Mouse (Mus musculus): ENCODE results near the gene Fgf3.
"Not testable (repeated sequence)": the region's sequence is repeated elsewhere in the genome, so short reads cannot be mapped to it uniquely, and the experiment has no call there.

The Fgf3 gene

DNA sequence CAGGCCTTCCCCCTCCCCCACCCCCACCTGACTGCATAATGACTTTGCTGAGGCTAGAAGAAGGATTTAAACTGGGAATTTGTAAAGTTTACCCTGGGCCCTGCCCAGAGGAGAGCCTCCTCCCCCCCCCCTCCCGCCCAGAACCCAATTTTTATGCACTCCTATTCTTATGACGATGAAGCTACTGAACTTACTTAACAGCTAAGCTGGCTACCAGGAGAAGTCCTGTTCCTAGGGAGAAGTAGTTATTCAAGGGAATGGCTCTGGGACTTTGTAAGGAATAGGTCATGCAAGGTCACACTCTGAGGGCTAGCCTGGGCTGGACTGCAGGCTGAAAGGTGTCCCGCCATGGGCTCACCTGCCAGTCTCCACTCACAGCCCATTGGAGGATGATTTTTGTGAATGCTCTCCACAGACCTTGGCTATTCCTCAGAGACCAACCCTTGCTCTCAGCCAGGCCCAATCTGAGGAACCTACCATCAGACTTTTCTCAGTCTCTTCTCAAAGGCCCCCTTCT, 20.0 kb downstream of the Fgf3 start:
- no peak for DNase-seq (ENCODE audit: low spot score)

DNA sequence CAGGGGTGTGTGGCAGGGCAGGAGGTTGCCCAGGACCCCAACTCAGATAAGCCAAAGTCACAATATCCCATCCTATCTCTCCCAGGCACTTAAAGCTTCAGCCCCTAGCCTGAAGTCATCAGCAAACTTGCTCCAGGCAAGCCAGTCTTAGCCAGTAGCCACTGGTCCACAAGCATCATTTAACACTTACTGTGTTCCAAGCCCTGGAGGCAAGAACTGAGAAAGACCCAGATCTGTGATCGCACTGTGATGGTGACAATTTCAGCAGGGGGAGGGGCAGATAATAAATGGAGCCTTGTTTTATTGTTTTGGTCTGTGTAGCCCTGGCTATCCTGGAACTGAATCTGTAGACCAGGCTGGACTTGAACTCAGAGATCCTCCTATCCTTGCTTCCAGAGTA, 20.8 kb downstream of the Fgf3 start:
- DNase-seq (ENCODE audit: low spot score): no peak

DNA sequence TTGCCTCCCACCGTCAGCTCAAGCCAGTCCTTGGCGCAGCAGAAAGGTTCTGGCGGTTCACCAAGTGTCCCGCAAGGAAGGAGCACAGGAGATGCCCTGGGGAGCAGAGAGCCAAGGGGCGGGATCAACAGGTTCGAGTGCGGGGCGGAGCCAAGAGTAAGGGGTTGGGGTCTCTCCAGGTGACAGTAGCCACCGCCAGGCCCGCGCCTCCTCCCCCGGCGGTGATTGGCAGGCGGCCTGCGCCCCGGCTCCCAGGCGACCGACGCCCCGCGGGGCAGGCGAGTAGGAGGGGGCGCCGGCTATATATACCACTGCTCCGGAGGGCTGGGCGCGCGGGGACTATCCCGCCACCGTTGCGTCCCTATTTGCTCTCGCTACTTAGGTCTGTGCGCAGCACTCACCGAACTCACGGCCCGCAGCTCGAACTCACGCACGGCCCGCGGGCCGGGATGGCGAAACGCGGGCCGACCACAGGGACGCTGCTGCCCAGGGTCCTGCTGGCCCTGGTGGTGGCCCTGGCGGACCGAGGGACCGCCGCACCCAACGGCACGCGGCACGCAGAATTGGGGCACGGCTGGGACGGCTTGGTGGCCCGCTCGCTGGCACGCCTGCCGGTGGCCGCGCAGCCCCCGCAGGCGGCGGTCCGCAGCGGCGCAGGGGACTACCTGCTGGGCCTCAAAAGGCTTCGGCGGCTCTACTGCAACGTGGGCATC, 23.3 kb downstream of the Fgf3 start:
- DNase-seq (ENCODE audit: low spot score): no peak

DNA sequence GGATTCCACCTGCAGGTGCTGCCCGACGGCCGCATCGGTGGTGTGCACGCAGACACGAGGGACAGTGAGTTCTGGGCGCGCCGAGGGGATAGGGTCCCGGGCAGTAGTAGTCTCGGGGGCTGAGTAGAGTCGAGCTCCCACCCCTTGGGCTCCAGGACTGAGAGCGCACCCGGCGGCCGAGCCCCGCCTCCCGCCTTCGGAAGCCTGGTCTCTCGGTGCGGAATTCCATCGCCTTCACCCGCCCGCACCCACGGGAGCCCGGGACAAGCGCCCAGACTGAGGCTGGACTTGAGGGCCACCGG, 23.8 kb downstream of the Fgf3 start:
- DNase-seq (ENCODE audit: low spot score): no peak

DNA sequence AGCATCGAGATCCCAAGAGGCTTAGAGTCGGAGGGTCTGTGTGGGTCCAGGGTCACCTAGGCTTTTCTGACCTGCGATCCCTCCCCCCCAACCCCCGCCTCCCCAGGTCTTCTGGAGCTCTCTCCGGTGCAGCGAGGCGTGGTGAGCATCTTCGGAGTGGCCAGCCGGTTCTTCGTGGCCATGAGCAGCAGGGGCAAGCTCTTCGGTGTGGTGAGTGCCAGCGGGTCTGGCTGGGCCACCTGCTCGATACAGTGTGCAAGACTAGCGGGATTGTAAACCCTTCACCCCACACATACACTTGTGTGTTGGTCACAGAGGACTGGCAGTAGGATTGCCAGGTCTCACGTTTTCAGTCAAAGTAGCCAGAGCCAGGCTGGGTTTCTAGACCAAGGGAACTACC, 24.2 kb downstream of the Fgf3 start:
- DNase-seq (ENCODE audit: low spot score): no peak

DNA sequence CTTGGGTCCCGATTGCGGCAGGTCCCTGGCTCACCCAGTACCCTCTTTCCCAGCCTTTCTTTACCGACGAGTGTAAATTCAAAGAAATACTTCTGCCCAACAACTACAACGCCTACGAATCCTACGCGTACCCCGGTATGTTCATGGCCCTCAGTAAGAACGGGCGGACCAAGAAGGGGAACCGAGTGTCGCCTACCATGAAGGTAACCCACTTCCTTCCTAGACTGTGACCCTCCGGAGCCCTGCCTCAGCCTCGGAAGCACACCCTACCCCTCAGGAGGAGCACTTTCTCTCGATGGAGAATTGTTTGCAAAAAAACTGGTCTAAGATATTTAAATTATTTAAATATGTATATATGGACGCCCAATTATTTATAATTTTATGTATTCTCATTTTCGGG, 24.8 kb downstream of the Fgf3 start:
- DNase-seq (ENCODE audit: low spot score): no peak

DNA sequence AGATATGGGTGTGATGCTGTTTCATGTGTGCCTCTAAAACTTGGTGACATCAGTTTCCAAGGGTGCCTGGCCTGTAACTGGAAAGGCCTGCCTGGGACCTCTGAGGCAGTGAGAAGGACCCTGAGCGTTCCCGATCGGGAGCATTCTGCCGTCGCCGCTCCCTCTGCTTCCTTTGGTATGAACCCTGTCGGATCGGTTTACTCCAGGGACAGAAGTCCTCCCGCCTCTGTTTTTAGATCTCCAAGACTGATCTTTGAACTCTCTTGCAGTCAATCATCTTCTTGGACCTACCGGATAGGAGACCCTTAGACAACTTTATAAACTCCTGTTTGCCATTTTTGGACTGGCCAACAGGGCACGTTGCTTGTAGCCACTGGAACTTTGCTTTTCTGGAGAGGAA, 25.3 kb downstream of the Fgf3 start:
- DNase-seq (ENCODE audit: low spot score): no peak

DNA sequence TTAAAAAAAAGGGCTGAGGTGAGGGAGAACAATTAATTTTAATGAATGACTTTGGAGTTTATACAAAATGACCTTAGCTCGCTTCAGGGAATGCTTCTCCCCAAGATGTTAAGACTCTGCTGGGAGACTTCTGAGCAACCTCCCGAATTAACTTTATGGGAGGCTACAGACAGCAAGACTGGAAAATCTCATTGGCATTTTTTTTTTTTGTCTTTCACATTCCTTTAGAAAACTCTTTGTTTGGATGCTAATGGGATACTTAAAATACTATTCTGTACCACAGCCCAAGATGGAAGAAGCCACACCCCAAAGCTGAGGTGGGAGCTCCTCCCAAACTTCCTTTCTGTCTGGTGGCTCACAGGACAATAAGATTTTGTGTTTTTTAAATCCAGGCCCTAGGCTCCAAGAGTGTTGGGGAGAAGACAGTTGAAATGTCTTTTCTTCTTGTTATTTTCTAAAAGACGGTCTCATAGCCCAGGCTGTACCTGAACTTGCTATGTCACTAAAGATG, 26.3 kb downstream of the Fgf3 start:
- DNase-seq (ENCODE audit: low spot score): no peak

DNA sequence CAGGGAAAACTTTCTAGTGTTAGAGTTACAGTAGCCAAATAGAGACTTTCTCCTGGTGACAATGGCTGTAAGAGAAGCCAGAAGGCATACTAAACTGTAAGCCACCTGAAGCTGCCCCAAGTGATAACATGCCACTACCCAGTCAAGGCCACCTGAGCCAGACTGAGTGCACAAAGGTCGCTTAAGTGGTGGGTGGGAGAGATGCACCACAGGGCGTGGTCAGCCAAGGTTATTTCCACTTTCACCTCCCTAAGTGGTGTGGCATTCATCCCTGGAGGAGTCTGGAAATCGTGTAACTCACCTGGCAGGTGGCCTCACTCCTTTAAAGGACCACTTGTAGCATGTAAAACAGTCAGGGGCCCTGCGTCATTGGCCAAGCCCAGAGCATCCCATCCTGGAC, 29.3 kb downstream of the Fgf3 start:
- no peak for DNase-seq (ENCODE audit: low spot score)

DNA sequence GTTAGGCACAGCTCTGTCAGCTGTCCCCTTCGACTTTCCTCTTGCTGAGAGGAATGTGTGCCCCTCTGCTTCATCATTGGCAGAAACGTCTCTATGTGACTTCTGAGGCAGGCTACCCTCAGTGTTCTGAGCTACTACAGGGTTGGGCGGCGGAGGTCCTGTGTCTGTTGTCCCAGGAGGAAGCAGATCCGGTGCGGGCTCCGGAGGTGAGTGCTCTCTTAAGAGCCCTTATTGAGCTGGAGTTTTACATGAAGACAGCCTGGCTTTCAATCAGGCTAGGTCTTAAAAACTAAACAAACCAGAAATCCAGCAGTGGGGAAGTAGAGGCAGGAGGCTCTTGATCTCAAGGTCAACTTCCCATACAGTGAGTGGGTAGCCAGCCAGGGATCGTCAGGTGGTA, 29.7 kb downstream of the Fgf3 start:
- DNase-seq (ENCODE audit: low spot score): no peak

DNA sequence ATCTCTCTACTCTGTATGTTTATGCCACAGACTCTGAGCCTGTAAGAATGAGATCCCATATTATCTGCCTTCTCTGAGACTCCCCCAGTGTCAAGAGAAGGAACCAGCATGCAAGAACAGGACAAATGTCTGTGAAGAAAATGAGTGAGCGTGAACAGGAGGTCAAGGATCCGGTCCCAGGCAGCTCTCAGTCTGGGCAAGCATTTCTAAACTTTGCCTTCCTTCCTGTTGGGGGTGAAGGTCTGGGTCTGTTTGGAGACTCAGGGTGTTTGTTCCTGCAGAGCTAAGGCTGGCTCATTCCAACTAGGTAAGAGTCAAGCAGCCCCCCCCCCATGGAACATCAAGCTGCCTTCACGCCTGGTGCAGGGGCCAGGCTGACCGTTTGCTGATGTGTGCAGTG, 34.5 kb downstream of the Fgf3 start:
- DNase-seq (ENCODE audit: low spot score): no peak

DNA sequence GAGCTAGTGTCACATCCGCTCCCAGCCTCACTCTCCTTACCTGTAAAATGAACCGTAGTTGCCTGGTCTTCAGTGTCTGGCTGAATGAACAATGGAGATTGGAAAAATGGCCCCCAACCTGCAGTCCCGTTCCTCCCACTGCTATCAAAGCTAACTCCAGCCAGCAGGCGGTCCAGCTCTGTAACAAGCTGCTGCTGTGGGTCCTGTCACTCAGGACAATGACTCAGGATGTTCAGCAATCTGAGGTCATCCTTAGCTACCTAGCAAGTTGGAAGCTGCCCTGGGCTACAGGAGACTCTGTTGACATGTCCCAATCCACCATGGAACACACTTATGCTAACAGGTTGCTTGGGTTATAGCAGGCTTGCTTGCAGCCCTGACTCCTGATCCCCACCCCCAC, 35.3 kb downstream of the Fgf3 start:
- no peak for DNase-seq (ENCODE audit: low spot score)

DNA sequence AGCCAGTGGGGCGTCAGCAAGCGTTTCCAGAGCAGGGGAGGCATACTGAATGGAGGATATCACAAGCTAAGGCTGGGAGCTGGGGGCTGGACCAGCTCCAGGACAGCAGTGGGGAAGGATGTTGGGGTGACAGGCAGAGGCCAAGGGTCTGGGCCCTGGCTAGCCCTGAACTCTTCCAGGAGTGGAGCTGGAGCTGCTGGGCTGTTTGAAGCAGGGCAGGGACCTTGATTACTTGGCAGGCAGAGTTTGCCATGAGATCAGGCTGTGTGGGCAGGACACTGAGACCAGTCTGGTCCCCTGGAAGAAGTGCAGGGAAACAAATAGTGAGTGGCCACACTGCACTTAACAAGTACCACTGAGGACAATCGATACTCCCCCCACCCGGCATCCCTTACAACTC, 36.3 kb downstream of the Fgf3 start:
- no peak for DNase-seq (ENCODE audit: low spot score)

DNA sequence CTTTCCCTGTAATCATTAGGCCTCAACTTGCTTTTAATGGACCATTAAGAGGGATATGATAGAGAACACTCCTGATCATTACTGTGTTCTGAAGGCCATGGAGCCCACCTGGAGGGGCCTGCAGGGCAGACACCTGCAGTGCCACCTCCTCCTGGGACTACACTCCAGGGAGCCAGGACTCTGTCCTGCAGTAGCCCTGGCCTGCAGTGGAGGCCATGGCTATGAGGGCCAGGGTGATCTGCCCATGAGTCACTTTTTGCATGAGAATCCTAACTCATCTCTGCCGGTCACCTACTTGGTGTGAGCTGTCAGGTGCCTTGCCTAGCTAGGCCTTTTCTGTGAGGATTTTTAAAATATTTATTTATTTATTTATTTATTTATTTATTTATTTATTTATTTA, 40.5 kb downstream of the Fgf3 start:
- no peak for DNase-seq (ENCODE audit: low spot score)

DNA sequence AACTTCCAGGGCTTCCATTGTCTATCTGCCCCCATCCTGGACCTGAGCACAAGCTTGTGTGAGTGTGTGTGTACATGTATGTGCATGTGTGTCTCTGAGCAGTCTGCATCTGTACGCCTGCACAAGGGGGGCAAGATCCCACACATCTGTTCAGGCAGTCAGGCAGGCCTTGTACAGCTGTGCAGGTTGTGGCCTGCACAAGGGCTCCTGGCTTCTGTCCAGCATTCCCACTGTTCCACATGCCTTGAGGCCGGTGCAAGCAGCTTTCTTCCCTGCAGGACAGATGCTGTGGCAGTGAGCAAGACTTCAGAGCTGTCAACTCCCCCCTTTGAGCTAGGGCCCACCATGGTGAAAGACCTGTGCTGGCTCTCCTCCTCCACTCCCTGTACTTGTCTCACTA, 45.2 kb downstream of the Fgf3 start:
- DNase-seq (ENCODE audit: low spot score): no peak

DNA sequence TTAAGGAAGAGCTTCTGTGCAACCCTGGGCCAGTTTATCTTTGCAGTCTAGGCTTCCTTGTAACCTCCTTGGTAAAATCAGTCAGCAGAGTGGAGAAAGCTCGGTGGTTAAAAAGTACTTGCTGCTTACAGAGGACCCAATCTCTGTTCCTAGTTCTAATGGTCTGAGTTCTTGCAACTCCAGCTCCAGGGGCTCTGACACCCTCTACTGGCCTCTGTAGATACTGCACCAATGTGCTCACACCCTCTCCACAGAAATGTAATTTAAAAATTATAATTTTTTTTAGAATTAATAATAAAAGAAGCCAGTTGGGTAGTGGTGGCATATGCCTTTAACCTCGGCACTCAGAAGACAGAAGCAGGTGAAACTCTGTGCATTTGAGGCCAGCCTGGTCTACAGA, 49.8 kb downstream of the Fgf3 start:
- DNase-seq (ENCODE audit: low spot score): no peak

DNA sequence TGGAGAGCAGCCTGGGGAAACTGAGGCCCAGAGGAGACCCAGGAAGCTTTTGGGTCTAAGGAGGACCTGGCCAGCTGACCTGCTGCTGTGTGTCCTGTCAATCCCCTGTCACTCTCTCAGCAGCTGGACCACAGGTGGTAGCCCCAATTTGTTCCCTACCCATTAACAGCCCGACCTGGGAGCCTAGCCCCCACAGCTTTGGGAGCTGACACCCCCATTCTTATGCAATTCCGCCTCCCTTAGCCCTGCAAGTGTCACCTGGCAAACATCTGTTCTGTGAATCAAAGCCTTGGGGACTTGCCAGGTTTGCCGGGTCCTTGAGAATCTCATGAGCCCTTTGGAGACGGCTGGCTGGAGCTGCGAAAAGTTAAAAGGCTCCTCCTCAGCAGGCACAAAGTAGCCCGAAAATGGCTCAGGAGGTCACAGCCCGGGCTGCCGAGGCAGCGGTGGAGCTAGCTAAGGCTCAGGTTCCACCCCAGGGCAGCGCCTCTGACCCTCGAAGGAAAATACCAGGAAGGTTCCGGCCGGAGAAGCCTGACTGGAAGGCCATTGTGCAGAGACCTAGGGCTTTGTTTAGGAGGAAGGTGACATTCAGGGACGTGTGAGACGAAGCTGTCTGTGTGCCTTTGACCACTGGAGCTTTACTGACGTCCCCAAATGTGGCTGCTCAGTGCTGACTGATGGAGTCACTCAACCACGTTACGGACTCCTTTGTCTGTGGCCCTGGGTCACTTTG, 50.8 kb downstream of the Fgf3 start:
- DNase-seq (ENCODE audit: low spot score): no peak

DNA sequence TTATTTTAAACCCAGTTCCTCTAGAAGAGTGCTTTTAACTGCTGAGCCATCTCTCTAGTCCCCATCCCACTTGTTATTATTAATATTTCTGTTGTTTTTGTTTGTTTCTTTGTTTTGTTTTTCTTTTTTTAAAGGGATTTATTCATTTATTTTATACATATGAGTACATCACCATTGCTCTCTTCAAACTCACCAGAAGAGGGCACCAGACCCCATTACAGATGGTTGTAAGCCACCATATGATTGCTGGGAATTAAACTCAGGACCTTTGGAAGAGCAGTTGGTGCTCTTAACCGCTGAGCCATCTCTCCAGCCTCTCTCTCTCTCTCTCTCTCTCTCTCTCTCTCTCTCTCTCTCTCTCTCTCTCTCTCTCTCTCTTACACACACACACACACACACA, 52.8 kb downstream of the Fgf3 start:
- not testable (repeated sequence) for DNase-seq (ENCODE audit: low spot score)

DNA sequence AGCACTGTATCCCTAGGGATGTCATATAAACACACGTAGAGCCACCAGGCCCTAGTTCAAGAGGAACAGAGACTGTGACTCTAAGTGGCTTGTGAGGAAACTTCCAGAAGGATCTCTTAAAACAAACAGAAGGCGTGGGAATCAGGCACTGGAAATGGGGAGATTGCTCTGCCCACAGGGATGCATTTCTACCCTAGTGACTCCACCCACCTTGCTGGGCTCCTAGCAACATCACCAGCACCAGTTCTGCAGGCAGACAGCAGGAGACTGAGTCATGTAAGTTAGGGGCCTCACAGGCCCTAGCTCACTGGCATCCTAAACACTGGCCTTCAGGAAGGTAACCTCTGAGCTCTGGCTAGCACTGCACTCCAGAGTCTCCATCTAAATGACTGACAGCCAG, 54.0 kb downstream of the Fgf3 start:
- DNase-seq (ENCODE audit: low spot score): no peak

DNA sequence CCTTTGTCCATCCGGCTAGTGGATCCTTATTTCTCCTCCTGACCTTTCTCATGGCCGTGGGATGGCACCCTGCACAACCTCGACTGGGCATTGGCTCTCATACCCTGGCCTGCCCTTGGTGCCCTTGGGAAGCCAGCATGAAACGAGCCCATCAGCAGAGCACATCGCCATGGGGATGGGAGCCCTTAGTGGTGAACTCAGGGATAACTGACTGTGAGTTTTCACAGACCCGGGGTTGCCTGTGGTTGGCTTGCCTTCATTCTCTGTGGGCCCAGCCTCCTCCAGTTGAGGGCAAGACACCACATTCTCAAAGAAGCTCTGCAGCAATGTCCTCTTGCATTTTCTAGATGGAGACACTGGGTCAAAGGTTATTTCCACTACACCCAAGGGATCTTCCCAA, 54.4 kb downstream of the Fgf3 start:
- no peak for DNase-seq (ENCODE audit: low spot score)
